Mouse (Mus musculus) brain, embryonic 14.5 days (tissue): ENCODE data around the gene Pfdn6.

Experiments used
- CTCF ChIP-seq: fragments of 200-500 bp; IDR thresholded peaks from 2 replicates; pipeline ENCODE4 v1.5.1; 2012; ENCODE audit warnings: inconsistent platforms, mild to moderate bottlenecking, moderate library complexity, borderline replicate concordance; ENCODE audit not compliant: insufficient read depth, insufficient read length; ENCODE audit errors: extremely low read depth
- POLR2A ChIP-seq: fragments of 200-500 bp; IDR thresholded peaks from 2 replicates; pipeline ENCODE4 v1.6.1; 2012; ENCODE audit warnings: mild to moderate bottlenecking, inconsistent platforms, borderline replicate concordance; ENCODE audit not compliant: poor library complexity, insufficient read depth, insufficient read length, severe bottlenecking; ENCODE audit errors: extremely low read depth

GRCm38 (mm10) chr17:33921361-33921760 is 18.8 kb downstream of the Pfdn6 start:
- no peak for TF ChIP-seq CTCF
- TF ChIP-seq POLR2A: no peak
